Mouse (Mus musculus) intestine, embryonic 14.5 days (tissue): ENCODE measurements around the gene Foxj2. TPM values are rescaled to one million over a fixed set of nuclear protein-coding genes. Genes with fewer than 3 reads are reported as not detected.

Source experiments
- ATAC-seq: fragments of 200-750 bp; cut with Nextera tagmentation; replicated peaks from 2 replicates; pipeline ENCODE4 v1.8.0; 2017; ENCODE audit warnings: low read depth, moderate number of reproducible peaks, moderate TSS enrichment, moderate library complexity; ENCODE audit not compliant: low FRiP score, low TSS enrichment
- DNase-seq: peaks from one replicate; pipeline ENCODE4 v3.0.0-alpha.2; 2018; ENCODE audit warnings: low spot score
- H3K27ac ChIP-seq: fragments of 300-500 bp; sonication (generic); 2 replicates; pipeline ENCODE4 v1.5.1; 2014; ENCODE audit warnings: low read depth, mild to moderate bottlenecking, control low read depth
- H3K27me3 ChIP-seq: fragments of 300-500 bp; sonication (generic); replicated peaks from 2 replicates; pipeline ENCODE4 v1.6.1; 2014; ENCODE audit warnings: low read length, control low read depth; ENCODE audit not compliant: control insufficient read depth, insufficient read depth
- H3K36me3 ChIP-seq: fragments of 300-500 bp; sonication (generic); 2 replicates; pipeline ENCODE4 v1.6.1; 2014; ENCODE audit warnings: low read length, control low read depth; ENCODE audit not compliant: control insufficient read depth, insufficient read depth
- H3K4me1 ChIP-seq: fragments of 300-500 bp; sonication (generic); replicated peaks from 2 replicates; pipeline ENCODE4 v1.6.1; 2014; ENCODE audit warnings: low read length, control low read depth, mixed read lengths; ENCODE audit not compliant: control insufficient read depth, insufficient read depth
- H3K4me2 ChIP-seq: fragments of 300-500 bp; sonication (generic); 2 replicates; pipeline ENCODE4 v1.6.1; 2014; ENCODE audit warnings: low read length
- H3K4me3 ChIP-seq: fragments of 300-500 bp; sonication (generic); 2 replicates; pipeline ENCODE4 v1.5.1; 2014; ENCODE audit warnings: low read depth, low read length, control low read depth, mixed read lengths
- H3K9ac ChIP-seq: fragments of 300-500 bp; sonication (generic); 2 replicates; pipeline ENCODE4 v1.6.1; 2014; ENCODE audit warnings: mild to moderate bottlenecking, low read length
- H3K9me3 ChIP-seq: fragments of 300-500 bp; sonication (generic); 2 replicates; pipeline ENCODE4 v1.6.1; 2016; ENCODE audit warnings: low read length, control low read depth; ENCODE audit not compliant: control insufficient read depth
- WGBS: fragments of 180-500 bp; shearing (Covaris S2); extraction: QIAGEN DNeasy Blood & Tissue Kit; methylation state at CpG from one replicate; pipeline ENCODE4 v1.1.7; 2014; 5-methylcytosine and 5-hydroxymethylcytosine counted together
- polyA plus RNA-seq: library from polyadenylated mRNA; unstranded; fragments of >200 nt; fragmentation: Nextera tagmentation; extraction: Ambion mirVana; gene quantifications from 2 replicates; pipeline ENCODE4 v1.2.1, GENCODE M21; 2014

The Foxj2 gene
- polyA plus RNA-seq, 1 experiment from 2014 or later, result 6.9 TPM

DNA sequence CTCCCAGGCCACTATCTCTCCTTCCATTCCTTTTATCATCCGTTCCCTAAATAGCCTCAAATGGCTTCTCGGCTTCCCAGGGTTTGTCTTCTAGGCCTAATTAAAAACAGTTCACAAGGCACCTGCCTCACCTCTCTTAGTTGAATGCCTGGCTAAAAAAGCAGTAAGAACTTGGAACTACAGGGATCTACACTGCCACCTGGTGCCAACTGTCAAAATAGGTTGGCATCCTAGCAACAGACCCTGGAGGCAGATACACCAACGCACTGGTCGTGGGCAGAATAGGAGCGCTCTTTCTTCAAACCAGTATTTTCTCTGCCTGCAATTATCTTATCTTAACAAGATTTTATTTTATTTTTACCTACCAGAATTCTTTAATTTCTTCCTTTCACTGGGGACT is 33.4 kb upstream of the Foxj2 start:
- DNase-seq (peak; percentile 75), ATAC-seq (no peak)
- no peaks in the 10 kb centered on the region for H3K27me3 ChIP-seq
- H3K27ac ChIP-seq, result no peak overlapping the region
- 32% methylated on average over 5 of the region's 5 CpGs for WGBS
- H3K9ac ChIP-seq, result no peak overlapping the region
- H3K4me3 ChIP-seq, result no peak overlapping the region
- H3K4me2 ChIP-seq, result no peak overlapping the region
- no peaks in the 10 kb centered on the region for H3K4me1 ChIP-seq
- no peaks in the 10 kb centered on the region for H3K36me3 ChIP-seq
- H3K9me3 ChIP-seq, result no peaks in the 10 kb centered on the region

DNA sequence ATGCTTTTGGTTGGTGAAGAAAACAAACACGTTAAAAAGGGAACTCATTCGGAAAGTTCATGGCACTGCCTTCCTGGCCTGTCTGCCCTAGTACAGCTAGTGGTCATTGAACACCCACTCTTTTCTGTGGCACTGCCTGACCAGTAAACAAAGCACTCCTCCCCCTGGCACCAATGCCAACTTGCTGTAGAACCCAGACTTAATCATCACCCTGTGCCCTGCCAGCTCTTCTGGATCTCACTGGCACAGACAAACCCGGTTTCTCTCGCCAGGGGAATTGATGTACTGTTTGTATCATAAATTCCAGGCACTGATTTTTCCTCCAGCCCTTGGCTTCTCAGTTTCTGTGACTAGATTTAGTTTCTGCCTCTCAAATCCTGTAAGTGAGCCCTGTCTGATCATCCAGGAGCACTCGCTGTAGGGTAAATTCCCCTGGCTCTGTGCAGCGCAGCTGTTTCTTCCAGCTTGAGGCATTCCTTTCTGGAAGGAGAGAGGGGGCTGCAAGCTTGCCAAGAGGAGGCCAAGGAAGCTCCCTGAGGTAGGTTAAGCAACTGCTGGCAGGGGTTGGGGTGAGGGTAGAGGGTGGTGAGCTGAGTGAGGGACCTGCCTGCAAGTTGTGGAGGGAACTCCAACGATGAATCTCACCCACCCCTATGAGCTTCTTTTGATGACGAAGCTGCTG is 24.3 kb upstream of the Foxj2 start:
- Histone ChIP-seq H3K4me2 (no peak overlapping the region), H3K27ac (no peak overlapping the region), H3K9ac (no peak overlapping the region), H3K36me3 (no peaks in the 10 kb centered on the region), H3K27me3 (no peaks in the 10 kb centered on the region), H3K4me3 (no peak overlapping the region), H3K4me1 (no peaks in the 10 kb centered on the region), H3K9me3 (no peaks in the 10 kb centered on the region)
- WGBS, result 57% methylated on average over 8 of the region's 8 CpGs
- ATAC-seq, result no peak
- DNase-seq, result no peak

DNA sequence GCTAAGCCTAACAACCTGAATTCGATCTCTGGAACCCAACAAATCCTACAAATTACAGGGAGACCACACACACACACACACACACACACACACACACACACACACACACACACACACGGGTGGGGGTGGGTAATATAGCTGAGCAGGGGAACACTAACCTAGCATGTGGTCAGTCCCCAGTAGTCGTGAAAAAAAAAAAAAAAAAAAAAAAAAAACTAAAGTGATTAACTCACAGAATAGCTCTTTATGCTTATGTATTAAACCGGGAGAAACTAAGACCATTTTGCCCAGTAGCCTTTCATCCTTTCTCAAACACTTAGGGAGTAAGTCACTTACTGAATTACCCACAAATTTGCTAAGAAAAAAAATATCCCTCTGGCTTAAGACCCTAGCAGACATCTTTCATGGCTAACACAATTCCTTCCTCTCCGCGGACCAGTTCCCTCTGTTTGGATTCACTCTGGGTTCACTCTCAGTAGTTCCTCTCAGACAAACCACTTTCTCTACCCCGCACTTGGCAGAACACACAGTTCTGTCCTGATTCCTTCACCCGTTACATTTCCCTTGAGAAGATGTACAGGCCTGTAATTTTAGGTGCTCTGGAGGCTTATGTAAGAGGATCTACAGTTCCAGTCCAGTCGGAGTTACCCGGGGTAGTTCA is 18.9 kb upstream of the Foxj2 start:
- Histone ChIP-seq H3K36me3 (no peaks in the 10 kb centered on the region), H3K27me3 (no peaks in the 10 kb centered on the region), H3K27ac (no peak overlapping the region; the same call in 1 of the 2 replicates), H3K4me1 (no peaks in the 10 kb centered on the region; the same call in 1 of the 2 replicates), H3K4me2 (peak overlapping the region; percentile 100), H3K9ac (peak overlapping the region; percentile 65), H3K4me3 (peak overlapping the region; percentile 52), H3K9me3 (no peaks in the 10 kb centered on the region)
- WGBS, result 40% methylated on average over 10 of the region's 10 CpGs
- 0 out of 2 replicates have a peak, but pooled peaks have one; percentile 1 for ATAC-seq
- DNase-seq, result no peak

DNA sequence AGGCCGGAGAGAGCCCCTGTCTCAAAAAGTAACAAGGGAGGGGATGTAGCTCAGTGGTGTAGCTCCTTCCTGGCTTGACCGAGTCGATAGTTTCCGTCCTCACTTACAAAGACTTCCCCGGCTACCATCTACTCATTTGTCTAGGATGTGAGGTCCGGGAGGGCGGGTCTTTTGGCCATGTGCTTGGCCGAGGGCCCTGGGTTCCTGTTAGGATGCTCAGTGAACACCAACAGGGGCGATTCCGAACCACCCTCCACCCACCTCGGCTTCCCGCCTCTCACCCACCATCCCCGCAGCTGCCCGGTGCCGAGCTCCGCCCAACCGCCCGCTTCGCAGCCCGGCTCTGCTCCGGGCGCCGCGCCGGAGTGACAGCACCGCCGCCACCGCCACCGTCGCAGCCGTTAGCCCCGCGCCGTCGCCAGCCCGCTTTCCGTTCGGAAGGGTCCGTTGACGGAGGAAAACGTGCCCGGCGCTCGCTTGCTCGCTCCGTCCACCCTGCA is 18.4 kb upstream of the Foxj2 start, which contains the start of gene Slc2a3:
Slc2a3 (minus strand) TSS at position 340 of the 500 bp plus-strand sequence.
- ATAC-seq, result peak; percentile 40; the same call in 1 of the 2 replicates
- Histone ChIP-seq H3K27ac (no peak within 1 kb of the TSS; the same call in 1 of the 2 replicates), H3K4me3 (peak within 1 kb of the TSS; percentile 52), H3K4me2 (peak within 1 kb of the TSS; percentile 100), H3K9ac (peak within 1 kb of the TSS; percentile 65), H3K36me3 (no peaks in the 10 kb centered on the region), H3K4me1 (no peaks in the 10 kb centered on the region; the same call in 1 of the 2 replicates), H3K9me3 (no peaks in the 10 kb centered on the region), H3K27me3 (no peaks in the 10 kb centered on the region)
- DNase-seq, result peak; percentile 77
- WGBS, result 1% methylated on average over 46 of the region's 46 CpGs

DNA sequence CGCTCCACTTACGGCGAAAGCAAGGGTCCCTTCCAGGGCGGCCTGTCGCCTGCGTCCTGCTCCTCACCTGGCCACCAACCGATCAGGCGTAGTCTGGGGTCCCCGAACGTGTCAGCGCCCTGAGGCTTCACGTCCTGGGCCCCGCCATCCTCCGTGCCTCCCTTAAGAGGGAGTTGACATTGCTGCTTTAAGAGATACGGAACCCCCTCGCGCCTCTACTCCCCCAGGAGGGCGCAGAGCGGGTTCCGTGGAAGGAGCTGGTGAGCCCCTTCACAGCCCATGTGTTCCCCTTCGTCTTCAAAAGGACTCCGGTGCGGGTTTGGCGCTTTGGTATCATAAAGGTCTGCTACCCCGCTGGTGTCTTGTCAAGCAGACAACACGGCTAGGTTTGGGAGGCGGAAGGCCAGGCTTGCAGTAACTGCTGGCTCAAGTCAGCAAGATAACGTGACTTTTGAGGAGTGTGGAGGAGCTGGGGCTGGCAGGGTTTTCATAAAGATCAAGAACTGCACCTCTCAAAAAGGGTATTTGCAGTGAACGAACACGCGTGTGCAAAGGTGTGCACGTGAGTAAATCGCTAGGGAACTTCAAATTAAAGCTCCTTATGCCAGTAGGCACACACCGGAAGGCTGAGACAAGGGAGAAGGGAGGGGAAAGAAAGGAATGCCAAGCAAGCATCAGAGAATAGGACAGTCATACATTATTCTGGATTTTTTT is 17.8 kb upstream of the Foxj2 start:
- DNase-seq, result peak; percentile 80
- 3% methylated on average over 34 of the region's 34 CpGs for WGBS
- ATAC-seq, result peak; percentile 53
- H3K4me2 ChIP-seq, result peak overlapping the region; percentile 100
- H3K4me3 ChIP-seq, result peak overlapping the region; percentile 52
- no peaks in the 10 kb centered on the region for H3K36me3 ChIP-seq
- H3K27me3 ChIP-seq, result no peaks in the 10 kb centered on the region
- H3K4me1 ChIP-seq, result no peaks in the 10 kb centered on the region; the same call in 1 of the 2 replicates
- no peaks in the 10 kb centered on the region for H3K9me3 ChIP-seq
- peak overlapping the region; percentile 65 for H3K9ac ChIP-seq
- H3K27ac ChIP-seq, result no peak overlapping the region

DNA sequence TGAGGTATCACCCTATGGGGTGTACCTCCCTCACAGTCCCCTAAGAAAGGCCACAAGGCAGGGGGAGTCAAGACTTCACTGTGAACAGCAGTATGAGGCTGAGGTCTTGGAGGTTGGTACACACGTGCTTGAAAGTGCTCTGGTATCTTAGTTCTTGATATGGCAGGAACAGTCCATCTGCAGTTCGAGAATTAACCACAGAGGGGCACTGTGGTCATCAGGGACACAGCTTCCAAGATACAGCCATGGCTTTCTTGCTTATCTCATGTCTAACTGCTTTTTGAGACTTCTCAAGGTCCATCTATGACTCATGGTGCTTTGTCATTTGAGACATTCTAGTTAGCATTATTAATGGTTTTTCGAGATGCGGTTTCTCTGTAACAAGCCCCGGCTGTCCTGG is 15.3 kb upstream of the Foxj2 start:
- Histone ChIP-seq H3K4me1 (no peaks in the 10 kb centered on the region; the same call in 1 of the 2 replicates), H3K9ac (no peak overlapping the region), H3K4me2 (no peak overlapping the region), H3K4me3 (no peak overlapping the region), H3K27me3 (no peaks in the 10 kb centered on the region), H3K36me3 (no peaks in the 10 kb centered on the region), H3K9me3 (no peaks in the 10 kb centered on the region), H3K27ac (no peak overlapping the region)
- peak; percentile 63; the same call in 1 of the 2 replicates for ATAC-seq
- 24% methylated on average over 5 of the region's 5 CpGs for WGBS
- peak; percentile 92 for DNase-seq

DNA sequence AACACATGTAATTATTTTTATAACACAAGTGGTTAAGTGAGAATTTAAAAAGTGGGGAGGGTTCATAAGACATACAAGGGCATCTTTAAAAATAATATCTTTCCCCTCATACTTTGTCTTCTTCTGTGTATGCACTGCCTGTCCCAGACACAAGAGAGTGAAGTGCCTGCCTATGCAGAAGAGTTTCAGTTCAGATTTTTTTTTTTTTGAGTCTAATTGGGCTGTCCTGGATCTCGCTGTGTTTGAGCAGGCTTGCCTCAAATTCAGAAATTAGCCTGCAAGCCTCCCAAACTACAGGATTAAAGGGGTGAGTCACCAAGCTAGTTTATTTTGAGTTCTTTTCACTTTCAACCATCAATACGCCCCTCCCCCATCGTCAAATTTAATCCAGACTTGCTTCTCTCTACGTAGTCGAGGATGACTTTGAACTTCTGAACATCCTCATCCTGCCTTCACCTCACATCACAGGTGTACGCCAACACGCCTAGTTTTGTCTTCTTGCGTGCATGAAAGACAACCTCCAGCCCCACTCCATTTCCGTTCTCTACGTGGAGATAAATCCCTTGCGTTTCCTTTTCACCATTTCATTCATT is 9.6 kb upstream of the Foxj2 start:
- peak overlapping the region; percentile 59 for H3K4me3 ChIP-seq
- no peaks in the 10 kb centered on the region for H3K27me3 ChIP-seq
- no peaks in the 10 kb centered on the region for H3K9me3 ChIP-seq
- peak overlapping the region; percentile 76 for H3K4me2 ChIP-seq
- peaks cover 5% of the 10 kb centered on the region; the same call in 1 of the 2 replicates for H3K4me1 ChIP-seq
- WGBS, result 1% methylated on average over 11 of the region's 11 CpGs
- ATAC-seq (0 out of 2 replicates have a peak, but pooled peaks have one; percentile 0), DNase-seq (no peak)
- no peaks in the 10 kb centered on the region for H3K36me3 ChIP-seq
- peak overlapping the region; percentile 50 for H3K9ac ChIP-seq
- peak overlapping the region; percentile 100 for H3K27ac ChIP-seq
